Mouse (Mus musculus) embryonic fibroblast, embryonic 13.5 days (primary cell): Measurements from ENCODE around the gene Clec2d.

ENCODE experiments used
- CTCF ChIP-seq: IDR thresholded peaks from 2 replicates; pipeline ENCODE4 v1.5.1; 2011; ENCODE audit warnings: mild to moderate bottlenecking, control low read depth, low read length, moderate library complexity, borderline replicate concordance; ENCODE audit not compliant: insufficient read depth
- POLR2A ChIP-seq: IDR thresholded peaks from 2 replicates; pipeline ENCODE4 v1.6.1; 2011; ENCODE audit warnings: low read depth, mild to moderate bottlenecking, control low read depth, low read length, moderate library complexity

- TF ChIP-seq CTCF (no peak), POLR2A (no peak)
Observed at GRCm38 (mm10) chr6:129179281-129179680, 1.1 kb upstream of the Clec2d start.
